Mouse (Mus musculus): ENCODE measurements around the gene Samhd1.

DNA sequence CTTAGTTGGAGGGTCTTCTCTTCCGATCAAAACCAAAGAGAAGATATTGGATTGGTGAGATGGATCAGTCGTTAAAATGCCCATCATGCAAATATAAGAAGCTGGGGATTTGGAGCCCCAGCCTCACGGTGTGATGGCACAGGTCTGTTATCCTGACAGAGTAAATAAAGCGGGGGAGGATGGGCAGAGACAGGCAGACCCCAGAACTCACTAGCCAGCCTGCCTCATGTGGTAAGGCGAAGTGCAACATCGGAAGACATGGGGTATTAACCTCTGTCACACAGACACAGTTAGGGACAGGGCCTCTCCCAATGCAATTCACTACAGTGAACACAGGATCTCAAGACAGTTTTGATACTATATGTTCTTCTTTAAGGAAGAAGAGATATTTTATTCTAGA is 35.6 kb upstream of the Samhd1 start:
- TF ChIP-seq CTCF (IDR thresholded peaks at IDR 0.05; ENCODE audit: control insufficient read depth, insufficient read depth, insufficient replicate concordance, low read depth, low read length) (no peak), POLR2A (IDR thresholded peaks at IDR 0.05; ENCODE audit: control insufficient read depth, low read depth, low read length) (no peak)
